Mouse (Mus musculus) right cerebral cortex, postnatal 36 days (tissue): ENCODE data around the gene Pawr.
"Not testable (repeated sequence)": the region's sequence is repeated elsewhere in the genome, so short reads cannot be mapped to it uniquely, and the experiment has no call there.

Source experiments
- DNase-seq, 2 experiments: peaks; one replicate each; pipeline ENCODE4 v3.0.0; 2022; ENCODE audit warnings: low spot score in 2 of 2, mixed read lengths in 1 of 2

The Pawr gene

DNA sequence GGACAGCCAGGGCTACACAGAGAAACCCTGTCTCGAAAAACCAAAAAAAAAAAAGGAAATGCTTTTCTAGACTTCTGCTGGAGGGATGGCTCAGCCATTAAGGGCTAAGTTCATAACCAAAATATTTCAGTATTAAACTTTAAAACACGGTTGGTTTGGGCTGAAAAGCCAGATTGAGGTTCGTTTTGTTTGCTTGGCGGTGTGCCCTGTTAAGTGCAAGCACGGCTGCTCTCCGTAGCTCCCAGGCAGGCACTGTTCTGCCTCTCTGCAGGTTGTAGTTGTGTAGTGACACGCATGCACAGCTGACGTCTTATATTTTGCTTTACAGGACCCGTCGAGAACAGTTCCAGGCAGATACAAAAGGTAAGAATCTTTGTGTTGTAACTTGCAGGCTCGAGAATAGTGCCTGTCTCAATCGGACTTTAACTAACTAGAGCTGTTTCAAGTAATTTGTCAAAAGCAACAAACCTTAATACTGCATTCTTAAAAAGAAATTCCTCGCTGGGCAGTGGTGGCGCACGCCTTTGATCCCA is 59.5 kb downstream of the Pawr start:
- no peak for DNase-seq

DNA sequence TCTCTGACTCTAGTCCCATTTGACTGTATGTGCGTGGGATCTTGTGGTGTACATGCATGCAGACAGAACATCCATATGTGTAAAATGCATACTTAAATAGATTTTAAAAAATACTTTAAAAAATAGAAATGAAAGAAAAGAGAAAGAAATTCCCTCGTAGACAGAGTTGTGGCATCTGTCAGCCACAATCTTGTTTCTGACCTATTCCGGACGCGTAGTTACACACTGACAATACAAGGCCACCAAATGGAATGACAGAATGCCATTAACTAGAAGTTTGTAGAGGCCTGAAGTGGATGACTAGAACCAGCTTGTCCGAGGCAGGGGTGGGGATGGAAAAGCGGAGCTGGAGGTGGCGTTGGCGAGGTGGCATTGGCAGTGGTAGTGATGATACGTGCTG is 60.2 kb downstream of the Pawr start:
- no peak for DNase-seq

DNA sequence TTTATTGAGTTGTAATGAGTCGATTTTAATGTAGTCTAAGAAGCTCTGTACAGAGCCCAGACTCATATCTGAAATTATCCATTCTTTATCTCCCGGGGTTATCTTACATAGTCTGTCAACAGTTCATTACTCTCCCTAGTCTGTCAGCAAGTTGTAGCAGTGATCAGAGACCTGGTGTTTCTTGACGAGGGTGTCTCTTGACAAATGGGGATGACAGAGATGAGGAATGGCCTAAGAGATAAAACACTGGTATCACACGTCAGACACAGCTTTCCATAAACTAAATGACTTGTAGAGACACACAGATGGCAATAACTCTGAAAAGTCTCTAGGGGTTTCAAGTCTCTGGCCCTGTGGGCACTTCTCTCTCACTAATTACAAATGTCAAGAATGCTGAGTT is 62.4 kb downstream of the Pawr start:
- no peak for DNase-seq

DNA sequence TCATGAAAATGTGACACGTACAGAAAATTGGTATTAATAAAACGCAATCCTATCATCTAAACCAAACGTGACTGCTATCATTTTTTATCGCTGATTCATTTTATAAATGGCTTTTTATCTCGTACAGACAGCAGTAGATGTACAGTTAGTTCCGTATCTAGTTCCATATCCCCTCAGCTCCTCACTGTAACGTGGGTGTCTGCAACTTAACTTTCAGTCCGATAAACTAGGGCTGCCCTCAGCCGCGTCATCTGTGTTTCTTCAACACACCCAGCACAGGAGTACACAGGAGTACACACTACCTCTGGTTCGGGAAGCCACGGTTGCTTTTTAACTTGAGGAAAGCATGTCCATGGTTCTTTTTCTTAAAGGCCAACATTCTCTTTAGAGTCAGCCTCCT is 63.3 kb downstream of the Pawr start:
- DNase-seq, result no peak

DNA sequence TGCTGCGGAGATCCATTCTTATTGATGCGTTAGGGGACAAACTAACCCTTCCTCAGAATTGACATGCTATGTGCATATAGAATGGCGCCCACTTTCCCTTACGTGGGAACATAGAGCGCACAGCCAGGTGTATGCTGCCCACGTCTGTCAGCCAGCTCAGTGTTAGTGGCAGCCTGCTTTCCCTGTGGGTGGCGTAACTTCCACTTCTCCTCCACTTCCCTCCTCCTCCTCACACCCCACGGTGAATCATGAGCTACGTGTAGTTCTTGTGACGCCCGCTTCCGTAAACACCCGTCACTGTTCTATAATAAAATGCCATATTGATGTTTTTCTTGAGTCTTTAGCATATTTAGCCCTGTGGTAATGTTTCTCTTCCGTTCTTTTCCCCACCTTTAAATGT is 63.7 kb downstream of the Pawr start:
- peak in 1 of 2 experiments; percentile 23 for DNase-seq

DNA sequence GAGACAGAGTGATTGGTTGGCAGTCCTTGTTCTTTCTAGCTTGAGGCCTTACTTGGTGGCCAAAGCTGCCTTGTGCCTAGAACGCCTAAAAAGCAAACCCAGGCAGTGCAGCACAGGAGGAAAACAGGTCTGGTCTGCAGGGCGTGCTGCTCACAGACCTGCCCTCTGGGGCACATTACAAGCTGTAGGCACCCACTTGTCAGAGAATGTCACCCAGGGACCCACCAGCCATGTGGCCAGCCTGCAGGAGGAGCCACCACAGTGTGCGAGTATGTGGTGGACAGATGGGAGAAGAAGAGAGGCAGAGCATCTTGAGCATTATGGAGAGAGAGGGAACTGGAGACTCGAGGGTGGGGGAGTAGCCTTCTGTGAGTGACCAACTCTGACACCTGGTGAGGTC is 70.8 kb downstream of the Pawr start:
- no peak for DNase-seq

DNA sequence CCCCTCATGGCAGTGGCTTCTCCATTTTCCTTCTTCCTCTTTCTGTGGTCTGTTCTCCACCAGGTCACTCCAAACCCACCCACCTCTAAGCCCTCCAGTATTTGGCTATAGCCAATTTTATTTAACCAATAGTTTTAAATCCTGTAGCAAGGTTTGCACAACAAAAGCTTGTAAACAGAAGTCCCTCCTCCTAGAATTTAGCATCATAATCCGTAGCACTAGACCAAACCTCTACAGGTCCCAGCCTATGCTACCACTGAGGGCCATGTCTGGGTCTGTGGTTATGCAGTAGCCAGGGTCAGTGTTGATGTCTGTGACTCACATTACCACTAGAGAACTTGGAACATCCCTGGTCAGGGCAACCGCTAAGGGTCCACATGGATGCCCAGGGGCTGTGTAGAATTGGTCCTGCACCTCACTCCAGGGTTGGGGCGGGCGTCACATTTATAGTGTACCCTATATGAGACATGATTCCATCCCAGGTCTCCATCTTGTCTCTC is 71.5 kb downstream of the Pawr start:
- DNase-seq, result no peak

DNA sequence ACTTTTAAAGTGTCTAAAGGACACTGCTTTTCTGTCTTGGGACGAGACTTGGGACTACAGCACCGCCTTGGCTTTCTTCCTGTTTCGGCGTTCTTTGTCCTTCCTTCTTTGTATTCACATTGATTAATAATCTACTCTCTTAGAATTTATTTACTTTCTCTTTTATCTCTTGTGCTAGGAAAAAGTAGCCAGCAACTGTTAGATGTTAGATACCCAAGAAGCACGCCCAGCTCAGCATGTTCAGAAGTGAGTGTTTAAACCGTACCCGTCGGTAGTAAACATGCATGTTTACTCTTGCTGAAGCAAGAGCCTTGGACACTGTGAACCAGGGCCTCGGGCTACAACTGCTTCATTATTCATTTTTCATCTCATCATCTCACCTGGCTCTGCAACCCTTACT is 72.2 kb downstream of the Pawr start:
- no peak for DNase-seq

DNA sequence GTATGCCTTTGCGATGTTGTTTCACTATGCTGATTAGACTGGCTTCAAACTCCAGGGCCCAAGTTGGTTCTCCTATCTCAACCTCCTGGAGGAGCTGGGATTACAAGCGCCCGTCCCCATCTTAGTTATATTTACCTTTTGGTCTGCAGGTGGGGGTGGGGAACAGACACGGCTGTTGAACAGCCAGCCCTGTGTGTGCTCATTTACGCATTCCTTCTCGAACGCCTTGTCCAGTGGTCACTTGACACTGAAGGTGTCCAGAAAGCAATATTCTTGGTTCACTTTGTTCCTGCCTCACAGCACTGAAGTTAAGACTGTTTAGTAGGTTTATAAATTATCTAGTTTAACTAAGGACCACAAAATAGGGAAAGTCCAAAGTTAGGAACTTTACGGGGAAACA is 73.2 kb downstream of the Pawr start:
- DNase-seq, result no peak

DNA sequence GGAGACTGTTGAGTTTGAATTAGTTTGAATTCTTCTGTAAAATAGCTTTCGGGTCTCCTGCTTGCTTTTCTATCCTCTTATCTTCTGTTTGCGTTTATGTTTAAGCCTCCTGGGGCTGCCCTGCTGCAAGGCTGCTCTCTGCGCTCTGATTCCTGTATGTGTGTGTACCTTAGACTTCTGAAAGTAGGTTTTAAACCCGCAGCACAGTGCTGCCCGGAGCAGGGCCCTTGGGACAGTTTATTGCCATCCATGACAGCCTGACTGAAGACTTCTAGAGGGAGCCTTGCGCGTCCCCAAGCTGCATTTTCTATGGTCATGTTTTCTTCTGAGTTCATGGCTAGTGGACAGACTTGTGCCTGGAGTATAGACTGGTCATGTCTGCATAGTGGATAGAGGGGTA is 74.0 kb downstream of the Pawr start:
- no peak for DNase-seq

DNA sequence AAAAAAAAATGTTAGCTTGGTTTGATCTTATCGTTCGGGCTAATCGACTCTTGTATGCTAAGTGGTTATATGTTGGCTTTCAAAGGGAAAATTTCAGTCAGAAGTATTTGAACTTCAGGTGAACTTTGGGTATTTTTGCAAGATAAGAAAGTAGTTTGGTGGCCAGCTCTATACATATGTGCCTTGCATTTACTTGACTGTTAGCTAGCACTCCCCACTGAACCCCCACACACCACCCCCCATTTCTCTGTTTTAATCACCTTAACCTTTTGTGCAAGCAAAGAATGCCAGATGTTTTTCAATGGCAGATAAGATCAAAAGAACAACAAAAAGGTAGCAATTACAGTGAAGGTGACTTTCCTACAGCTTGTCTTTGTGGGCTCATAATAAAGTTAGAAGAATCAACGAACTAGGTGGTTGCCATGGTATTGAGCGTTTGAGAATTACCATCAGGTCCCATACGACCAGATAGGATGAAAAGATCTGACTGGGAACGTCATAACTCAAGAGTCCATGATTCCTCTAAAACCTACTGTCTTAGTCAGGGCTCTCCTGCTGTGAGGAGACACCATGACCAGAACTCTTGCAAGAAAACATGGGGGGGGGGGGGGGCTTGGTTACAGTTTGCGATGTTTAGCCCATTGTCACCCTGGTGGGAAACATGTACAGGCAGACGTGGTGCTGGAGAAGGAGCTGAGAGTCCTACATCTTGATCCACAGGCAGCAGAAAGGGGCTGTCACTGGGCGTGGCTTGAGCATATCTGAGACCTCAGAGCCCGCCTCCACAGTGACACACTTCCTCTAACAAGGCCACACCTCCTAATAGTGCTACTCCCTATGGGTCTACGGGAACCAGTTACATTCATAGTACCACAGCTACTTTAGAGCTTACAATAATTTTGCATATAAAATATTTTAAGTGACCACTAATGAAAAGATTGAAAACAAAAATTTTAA is 75.2 kb downstream of the Pawr start:
- DNase-seq, result no peak

DNA sequence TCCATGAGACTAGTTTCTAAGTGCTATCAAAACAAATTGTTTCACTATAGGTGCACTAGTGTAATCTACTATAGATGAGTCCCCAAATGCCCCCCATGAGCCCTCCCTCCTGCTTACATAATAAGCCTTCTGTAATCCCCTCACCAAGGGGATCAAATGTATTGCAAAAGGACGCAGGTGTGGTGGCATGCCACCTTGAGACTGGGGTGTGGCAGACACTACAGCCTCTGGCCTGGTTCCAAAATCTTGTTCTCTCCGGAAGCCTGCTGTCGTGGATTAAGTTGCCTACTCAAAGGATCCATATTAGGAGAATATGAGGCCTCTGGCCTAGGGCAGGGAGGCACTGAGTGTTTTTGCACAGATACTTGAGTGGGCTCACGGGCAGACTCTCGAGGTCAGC is 76.1 kb downstream of the Pawr start:
- no peak for DNase-seq

DNA sequence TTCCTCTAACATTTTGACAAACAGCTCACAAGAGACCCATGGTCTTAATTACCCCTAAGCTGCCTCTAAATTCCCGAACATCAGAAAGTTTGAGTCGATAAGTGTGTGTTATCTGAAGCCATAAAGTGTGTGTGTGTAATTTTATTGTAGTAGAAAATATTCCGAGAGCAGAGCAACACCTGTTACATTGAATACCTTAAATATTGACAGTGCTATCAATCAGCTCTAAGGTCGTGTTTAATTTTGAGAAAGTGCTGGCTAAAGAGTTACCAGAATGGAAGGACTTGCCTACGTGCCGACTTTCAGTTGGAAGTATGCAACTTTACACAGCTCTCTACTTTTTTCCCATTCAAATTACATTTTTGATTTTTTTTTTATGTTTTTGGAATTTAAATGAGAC is 76.5 kb downstream of the Pawr start:
- no peak for DNase-seq

DNA sequence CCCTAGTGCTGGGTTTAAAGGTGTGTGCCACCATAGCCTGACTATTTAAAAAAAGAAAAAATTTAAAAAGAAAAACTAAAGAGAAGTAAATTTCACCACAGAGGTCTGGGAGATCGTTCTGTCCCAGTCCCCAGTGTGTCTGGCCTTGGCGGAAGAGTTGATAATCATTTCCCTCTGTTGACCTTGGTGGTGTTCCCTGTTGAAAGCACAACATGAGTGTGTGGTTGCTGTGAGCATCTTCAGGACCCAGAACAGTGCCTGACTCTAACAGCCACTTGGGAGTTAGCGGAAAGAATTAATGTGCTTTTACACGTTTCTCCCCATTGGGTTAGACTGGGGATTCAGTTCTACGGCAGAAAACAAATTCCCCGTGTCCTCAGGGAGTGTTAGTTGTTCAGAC is 77.1 kb downstream of the Pawr start:
- no peak for DNase-seq

DNA sequence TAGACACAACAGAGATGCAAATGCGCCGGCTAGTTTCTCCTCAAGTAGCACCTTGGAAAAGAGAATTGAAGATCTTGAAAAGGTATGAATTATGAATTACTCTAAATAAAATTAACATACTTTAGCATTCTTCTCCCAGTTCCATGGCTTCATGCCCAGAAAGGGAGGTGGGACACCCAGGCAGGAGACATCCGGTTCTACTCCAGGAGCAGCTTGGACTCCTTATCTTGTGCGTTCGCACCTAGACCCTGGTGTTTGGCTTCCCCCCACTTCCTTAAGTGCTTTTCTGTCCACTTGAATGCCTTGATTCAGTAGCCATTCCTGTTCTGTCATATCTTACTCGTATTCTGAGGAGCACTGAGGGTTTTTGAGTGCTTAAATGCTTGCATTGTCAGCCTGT is 77.6 kb downstream of the Pawr start:
- DNase-seq, result no peak

DNA sequence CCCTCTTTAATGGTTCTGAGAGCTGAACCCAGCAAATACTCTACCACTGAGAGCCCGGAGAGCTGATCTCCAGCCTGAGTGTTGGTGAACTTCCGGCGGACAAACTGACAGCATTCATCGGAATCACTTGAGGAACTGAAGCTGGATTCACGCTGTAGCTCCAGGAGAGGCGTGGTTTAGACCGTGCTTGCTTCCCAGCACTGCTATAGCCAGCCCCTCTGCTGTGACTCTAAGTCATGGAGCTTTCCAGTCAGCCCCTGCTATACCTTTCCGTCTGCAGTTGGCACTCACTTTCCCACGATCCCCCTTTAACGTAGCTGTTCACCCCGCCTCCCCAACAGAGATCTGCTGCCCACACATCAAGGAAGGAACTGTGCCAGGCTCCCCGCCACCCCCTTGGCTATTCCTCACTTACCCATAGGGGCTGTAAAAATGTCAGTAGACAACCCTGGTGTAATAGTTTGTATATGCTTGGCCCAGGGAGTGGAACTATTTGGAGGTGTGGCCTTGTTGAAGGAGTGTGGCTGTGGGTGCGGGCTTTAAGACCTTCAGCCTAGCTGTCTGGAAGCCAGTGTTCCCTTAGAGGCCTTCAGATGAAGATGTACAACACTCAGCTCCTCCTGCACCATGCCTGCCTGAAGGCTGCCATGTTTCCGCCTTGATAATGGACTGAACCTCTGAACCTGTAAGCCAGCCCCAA is 83.2 kb downstream of the Pawr start:
- DNase-seq, result no peak

DNA sequence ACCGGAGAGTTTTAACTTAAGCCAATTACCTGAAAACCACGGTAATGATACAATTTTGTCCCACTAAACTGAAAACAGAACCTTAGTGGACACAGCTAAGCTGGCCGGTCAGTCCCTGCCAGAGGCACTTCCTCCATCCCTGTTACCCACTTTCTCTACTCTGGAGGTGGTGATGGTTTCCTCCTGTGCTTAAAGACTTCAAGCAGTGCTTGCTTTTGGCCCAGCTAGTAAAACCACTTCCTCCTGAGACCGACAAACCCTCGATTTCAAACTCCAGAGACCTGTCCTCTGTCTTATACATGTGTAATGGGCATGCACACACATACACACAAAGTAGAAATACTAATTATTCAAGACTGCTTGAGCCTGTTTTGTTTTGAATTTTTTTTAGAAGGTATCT is 85.5 kb downstream of the Pawr start:
- no peak for DNase-seq

DNA sequence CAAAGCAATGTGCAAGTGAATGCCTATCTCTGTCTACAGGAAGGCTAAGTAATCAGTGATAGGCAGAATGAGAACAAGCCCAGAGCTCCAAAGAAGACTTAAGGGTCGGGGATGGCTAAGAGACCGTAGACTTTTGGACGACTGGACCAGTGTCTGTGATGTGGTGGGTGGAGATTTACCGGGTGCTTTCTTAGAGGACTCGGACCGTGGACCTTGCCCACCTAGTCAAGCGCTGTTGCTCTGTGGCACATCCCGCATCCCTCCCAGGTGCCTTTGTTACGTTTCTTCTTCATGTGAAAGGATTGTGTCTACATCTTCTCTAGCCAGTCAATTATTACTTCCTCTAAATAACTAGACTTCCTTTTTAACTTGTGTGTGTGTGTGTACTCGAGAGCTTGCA is 98.6 kb downstream of the Pawr start:
- DNase-seq, result no peak

DNA sequence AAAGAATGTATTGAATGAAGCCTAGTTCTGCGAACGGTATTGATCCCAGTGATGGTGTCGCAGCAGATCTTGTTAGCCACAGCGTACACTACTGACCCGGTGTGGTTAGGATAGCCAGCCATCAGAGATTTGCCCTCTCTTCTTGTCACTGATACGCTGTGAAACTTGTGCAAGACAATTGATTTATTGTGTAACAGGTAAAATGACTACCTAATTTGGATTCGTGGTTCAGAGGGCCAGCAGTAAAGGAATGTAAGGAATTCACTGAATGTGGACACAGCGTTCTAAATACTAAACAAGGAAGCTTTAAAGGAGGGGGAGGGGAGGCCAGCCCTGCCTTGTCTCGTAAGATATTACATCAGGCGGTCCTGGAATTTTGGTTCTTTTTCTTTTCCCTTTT is 100.3 kb downstream of the Pawr start:
- no peak for DNase-seq

DNA sequence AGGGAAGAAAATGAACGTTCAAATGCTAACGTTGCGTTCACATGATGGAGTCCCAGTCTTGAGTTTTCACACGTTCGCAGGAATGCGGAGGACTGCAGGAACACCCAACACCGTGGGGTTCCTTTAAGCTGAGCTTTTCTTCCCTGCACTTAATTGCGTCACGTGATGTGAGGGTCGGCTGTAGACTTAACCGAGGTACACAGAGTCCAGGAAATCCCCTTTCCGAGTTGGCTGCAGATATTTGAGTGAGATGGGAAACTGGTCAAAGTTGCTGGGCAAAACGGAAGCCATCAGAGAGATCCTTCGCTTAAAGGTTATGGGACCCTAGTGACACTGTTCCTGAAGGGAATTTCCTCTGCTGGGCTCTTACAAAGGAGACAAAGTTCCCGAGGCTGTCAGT is 102.1 kb downstream of the Pawr start:
- DNase-seq, result no peak

DNA sequence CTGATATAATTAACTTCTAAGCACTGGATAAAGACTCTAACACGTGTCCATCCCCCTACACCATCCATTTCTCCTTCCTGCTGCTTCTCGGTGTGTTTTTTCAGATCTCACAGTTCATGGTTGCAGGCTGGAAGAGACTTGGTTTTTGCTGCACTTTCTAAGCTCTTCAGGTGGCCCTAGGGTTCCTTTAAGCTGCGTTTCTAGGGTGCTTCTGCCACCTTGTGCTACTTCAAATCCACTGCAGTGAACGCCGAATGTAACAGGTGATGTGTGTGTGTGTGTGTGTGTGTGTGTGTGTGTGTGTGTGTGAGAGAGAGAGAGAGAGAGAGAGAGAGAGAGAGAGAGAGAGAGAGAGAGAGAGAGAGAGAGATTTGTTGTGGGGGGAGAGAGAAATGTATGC is 103.7 kb downstream of the Pawr start:
- DNase-seq, result no peak

DNA sequence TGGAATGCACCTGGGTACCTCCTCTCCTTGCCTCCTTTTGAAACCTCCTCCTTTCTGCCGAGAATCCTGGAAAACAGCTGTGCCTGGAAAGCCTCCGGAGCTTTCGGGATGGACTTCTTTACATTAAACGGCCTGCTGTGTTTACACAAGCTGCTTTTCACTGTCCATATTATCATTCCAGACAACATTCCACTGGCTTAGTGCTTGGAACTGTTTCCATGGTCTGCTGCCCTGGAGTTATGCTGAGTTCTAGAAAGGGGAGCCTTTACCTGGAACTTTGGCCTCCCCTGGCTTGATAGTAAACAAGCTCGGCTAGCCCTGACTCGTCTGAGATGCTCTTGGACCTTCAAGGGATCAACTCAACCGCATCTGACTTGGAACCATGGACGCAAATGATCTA is 104.4 kb downstream of the Pawr start:
- DNase-seq, result no peak

DNA sequence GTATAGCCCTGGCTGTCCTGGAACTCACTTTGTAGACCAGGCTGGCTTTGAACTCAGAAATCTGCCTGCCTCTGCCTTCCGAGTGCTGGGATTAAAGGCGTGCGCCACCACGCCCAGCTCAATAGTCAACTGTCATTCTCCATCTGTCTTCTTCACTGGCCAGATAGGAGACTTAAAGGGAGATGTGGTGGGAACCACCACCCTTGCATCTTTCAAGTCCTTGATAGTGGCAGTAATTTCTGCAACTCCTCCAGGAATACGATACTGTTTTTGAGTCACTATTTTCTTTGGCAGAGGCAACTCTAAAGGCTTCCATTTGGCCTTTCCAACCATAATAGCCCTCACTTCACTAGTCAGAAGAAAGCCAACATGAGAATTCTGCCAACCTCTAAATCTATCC is 108.3 kb downstream of the Pawr start:
- DNase-seq, result not testable (repeated sequence)
